Mouse (Mus musculus) large intestine, adult 2 months (tissue): ENCODE measurements around the gene Sema5a. TPM values are rescaled to one million over a fixed set of nuclear protein-coding genes. Genes with fewer than 3 reads are reported as not detected.
A peak's percentile ranks its signal among the peaks of the same experiment; 100 is the strongest.
"Not testable (repeated sequence)": the region's sequence is repeated elsewhere in the genome, so short reads cannot be mapped to it uniquely, and the experiment has no call there.

ENCODE experiments used
- DNase-seq: peaks from one replicate; pipeline ENCODE4 v3.0.0-alpha.2; 2012; ENCODE audit warnings: low read depth, low spot score
- WGBS: fragments of 180-500 bp; shearing (Covaris S2); methylation state at CpG from one replicate; pipeline ENCODE4 v1.1.7; 2018; 5-methylcytosine and 5-hydroxymethylcytosine counted together
- polyA plus RNA-seq: library from polyadenylated mRNA; depleted of rRNA; stranded (reverse); fragments of >200 nt; gene quantifications from 2 replicates; pipeline ENCODE4 v1.2.3, GENCODE M21; 2012; rRNA removed

The Sema5a gene
- polyA plus RNA-seq = 3.9 and 10.2 TPM in 2 replicates

DNA sequence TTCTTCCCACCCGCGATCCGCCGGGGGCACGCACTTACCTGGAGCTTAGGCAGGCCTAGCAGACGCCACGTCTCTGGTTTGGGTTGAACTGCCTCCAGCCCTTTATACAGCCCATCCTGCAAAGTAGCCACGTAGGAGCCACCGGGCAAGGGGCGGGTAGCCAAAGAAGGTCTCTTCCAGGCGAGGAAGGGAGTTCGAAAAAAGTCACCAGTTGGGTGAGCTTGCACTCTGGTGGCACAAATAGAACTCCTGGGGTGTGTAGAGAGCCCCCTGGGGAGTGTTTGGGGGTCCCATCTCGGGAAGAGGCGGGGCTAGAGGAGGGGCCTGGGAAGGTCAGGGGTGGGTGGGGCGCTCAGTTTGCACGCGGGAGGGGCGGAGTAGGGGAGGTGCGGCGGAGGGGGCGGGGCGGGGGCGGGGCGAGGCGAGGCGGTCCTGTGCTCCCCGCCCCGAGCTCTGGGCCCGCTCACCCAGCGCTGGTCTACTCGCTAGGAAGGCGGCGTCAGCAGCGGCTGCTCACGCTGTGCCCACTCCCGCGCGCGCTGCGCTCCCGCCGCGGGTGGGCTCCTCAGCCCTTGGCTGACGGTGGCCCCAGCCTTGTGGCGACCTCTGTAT lies at the start of gene Sema5a:
TSS of gene Sema5a (plus strand) at position 467 of the 612 bp plus-strand sequence.
- under 1% methylated on average over 35 of the region's 45 CpGs for WGBS
- peak; percentile 62 for DNase-seq

DNA sequence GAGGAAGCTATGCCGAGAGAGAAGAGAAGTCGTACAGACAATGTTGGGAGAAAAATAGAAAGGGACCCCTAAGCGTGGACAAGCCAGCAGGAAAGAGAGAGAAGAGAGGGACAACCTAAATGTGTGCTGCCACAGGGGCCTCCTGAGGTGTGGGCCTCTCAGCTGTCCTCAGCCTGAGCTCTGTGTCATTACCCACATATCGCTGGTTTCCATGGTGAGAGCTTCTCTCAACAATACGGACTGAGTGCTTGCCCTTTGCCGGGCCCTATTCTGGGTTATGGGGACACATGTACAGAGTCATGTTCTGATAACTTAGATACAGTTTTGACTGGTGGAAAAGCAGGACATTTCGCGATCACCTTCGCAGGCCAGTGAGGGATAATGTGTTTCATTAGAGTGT lies 46.5 kb upstream of the Sema5a start:
- DNase-seq = no peak
- 93% methylated on average over 9 of the region's 9 CpGs for WGBS

DNA sequence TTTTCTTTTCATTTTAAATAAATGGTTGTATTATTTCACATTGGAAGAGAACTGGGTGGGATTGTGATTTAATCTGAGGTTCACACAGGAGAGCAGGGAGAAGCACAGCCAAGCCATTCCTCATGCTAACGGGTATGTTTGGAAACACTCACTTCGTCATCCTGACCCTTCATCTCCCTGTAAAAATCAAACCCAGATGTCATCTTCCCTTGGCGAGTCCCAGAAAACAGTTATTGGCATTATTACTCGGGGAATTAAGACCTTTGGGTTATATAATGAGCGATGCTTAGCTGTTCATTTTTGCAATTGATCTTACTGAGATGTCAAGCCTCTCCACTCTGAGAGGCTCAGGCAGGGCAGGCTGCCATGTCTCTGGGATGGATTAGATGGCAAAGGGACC lies 46.0 kb upstream of the Sema5a start:
- DNase-seq = no peak
- WGBS = 89% methylated on average over 5 of the region's 5 CpGs

DNA sequence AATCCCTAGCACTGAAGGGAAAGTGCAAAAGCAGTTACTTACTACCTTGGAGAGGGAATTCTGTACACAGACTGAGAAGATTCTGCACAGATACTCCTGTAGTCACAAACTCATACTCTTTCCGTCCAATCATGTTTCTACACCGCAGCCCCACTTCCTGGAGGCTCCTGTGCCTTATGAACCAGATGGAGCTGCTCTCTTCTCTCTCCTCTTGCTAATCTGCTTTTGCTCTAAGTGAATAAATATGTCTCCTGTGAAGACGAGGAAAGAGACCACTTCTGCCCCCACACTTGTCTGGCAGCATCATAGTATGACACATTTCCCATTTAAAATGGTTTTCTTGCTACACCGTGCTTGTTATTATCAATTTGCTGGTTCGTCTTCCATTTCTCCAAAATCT lies 41.4 kb upstream of the Sema5a start:
- 94% methylated on average over 5 of the region's 5 CpGs for WGBS
- no peak for DNase-seq

DNA sequence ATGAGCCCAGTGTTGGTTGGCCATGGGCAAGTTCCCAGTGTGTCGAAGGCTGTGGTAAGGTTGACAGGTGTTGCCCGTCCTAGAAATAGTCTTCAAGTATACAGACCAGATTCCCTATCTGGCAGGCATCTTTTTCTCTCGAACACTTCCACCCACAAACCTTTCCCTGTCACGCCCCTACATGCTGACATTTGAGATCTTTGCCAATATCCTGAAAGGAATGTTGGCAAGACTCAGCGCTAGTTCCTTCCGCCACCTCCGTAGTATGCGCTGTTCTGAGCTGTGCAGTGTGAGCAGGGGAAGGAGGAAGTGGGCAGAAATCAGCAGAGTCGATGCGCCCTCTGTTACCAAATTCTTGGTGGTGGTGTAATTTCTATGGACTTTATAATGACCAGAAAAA lies 39.7 kb upstream of the Sema5a start:
- WGBS = 85% methylated on average over 10 of the region's 10 CpGs
- DNase-seq = no peak

DNA sequence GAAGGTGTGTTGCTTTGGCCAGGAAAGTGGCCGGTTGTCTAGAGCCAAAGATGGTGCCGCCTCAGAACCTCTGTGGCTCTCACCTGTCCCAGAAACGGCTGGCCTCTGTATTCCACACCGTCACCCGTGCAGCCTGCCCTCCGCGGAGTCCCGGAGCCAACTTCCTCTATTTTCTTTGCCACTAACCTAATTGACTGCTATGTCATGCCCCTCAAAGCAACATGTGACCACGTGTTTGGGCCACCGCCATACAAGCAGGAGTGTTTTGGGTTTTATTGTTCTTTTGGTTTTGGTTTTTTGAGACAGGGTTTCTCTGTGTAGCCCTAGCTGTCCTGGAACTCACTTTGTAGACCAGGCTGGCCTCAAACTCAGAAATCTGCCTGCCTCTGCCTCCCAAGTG lies 29.9 kb upstream of the Sema5a start:
- WGBS = 92% methylated on average over 10 of the region's 10 CpGs
- not testable (repeated sequence) for DNase-seq

DNA sequence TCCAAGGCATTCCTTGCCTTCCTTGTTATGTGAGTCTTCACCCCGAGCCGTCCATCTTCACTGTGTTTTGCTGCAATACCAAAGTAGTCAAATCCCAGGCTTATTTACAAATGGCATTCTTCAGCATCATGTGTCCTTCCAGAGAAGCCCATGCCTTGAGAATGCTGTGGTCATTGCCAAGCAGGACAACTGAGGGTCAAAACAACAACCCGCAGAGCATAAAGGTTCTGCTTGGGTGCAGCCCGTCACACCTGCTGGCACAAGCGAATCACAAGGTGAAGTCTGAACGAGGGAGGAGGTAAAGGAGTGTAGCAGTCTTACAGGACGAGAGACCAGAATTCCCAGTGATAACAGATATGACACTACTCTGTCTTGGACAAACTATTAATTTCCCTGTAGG lies 21.6 kb upstream of the Sema5a start:
- no peak for DNase-seq
- 83% methylated on average over 7 of the region's 7 CpGs for WGBS

DNA sequence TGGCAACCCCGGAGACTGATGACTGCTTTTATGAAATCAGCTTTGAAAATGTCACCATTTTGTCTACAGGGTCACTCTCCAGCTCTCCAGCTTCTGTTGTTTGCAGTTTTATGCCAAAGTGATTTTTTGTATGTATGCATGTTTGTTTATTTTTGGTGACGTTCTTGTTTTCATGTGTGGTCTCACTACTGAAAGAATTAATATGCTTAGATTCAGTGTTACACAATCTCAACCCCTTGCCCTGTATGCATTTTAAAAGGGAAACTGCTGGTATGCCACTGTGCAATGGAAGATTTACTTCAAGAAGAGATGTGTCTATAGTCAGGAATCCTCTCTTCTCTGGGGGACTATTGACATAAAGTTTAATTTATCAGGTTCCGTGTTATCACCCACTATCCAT lies 19.2 kb upstream of the Sema5a start:
- WGBS = 87% methylated on average over 3 of the region's 3 CpGs
- no peak for DNase-seq

DNA sequence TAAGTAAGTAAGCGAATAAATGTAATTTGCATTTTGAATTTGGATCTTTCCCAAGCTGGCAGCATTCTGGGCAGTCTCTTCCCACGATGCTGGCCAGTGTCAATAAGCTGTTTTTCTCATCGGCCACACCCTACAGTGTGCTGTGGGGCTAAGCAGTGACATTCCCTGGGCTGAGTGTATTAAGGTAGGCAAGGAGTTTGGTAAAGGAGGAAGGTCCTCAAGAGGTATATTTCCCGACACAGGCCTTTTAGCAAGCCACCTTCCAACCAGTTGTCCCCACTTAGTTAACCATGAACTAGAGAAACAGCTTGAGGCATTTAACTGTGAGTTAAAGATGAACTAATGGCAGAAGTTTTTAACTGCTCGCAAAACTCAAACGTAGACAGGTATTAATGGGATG lies 18.2 kb upstream of the Sema5a start:
- DNase-seq = no peak
- WGBS = 31% methylated on average over 6 of the region's 6 CpGs

DNA sequence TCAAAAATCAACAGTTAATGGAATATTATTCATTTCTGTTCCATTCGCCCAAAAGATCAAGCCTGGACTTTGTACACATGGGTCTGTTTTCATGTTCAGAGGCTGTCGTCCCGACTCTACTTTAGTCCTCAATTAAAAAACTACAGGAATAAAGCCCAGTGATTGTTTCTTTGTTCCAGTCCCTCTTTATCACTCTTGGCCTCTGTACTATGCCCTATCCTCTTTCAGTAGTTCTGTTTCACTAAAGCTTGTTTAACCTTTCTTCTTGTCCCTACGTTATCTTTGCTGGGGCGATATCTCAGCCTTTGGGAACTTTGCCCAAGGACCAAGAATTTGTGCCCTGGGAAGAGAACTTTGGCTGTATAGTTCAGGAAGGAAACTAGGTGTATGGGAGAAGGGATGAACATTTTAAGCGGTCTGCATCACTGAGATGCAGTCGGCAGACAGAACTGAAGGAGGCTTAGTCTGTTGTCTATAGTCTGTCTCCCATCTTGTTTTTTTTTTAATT lies 17.7 kb upstream of the Sema5a start:
- WGBS = 39% methylated on average over 7 of the region's 7 CpGs

DNA sequence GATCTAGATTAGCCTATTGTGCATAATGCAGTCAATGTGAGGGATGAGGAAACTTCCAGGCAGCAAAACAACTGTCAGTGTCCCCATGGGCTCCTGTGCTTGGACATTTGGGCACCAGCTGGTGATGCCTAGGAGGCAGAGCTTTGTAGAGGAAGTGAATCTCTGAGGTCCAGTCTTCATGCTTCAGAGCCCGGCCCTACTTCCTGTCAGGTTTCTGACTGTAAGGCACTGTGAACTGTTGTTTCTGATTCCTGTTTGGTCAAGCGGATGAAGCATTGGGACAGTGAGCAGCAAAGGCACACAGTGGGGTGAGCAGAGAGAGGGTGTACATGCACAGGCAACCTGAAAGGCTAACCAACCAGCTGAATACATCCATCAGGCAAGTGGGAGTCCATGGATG lies 14.5 kb upstream of the Sema5a start:
- DNase-seq = no peak
- WGBS = 86% methylated on average over 2 of the region's 2 CpGs

More for the DNA sequence above, 17.7 kb upstream of the Sema5a start:
- DNase-seq = no peak

DNA sequence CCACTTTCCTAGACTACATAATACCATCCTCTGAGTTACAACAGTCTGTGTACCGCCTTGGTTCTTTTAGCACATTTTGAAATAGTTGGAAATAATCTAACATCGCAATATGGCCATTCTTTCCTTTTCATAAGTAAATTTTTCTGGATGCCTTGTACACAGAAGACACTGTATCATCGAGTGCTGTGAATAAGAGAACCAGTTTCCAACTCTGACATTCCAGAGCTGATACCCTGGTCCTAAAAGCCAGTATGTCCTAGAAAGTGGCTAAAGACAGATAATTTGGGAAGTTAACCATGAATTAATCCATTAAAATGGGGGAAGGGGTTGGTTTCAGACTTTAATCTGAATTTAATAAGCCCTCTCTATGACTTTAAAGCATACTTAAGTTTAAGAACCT lies 12.4 kb upstream of the Sema5a start:
- WGBS = 78% methylated on average over 3 of the region's 3 CpGs
- DNase-seq = no peak

DNA sequence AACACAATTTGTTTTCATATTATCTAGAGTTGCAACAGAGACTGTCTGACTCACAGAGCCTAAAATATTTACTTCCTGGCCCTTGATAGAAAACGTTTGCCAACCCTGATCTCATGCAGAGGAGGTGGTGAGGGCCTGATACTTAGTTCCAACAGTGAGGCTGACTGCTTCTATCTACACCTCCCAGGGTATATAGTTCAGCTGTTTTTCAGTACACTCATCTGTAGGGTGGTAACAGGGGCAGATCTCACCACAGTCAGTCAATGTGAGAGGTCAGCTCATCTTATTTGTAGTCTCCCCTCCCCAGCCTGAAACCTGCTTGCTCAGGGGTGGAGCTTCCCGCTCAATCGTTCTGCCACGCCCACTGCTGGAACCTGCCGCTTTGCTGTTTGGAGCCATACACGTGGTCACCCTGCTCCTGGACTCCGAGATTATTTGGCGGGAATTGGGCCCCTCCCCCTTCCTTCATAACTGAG lies 11.9 kb upstream of the Sema5a start:
- DNase-seq = not testable (repeated sequence)
- WGBS = 6% methylated on average over 8 of the region's 8 CpGs

DNA sequence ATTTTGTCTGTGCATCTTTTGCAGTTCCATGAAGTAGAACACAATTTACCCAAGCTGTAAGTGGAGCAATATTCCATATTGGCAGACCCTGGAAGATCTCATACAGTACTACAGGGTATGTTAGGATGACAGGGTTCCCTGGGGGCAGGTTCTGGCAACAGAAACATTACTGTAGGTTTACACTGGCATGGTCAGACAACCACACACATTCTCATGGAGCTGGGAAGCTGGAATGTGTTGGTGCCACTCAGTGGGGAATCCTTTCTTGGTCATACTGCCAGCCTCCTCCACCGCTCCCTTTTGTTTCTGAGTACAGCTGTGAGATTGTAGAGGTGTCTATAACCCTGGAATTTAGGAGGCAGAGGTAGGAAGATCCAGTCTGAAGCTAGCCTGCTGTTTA lies 11.2 kb upstream of the Sema5a start:
- DNase-seq = no peak
- 100% methylated on average over 1 of the region's 1 CpGs for WGBS

DNA sequence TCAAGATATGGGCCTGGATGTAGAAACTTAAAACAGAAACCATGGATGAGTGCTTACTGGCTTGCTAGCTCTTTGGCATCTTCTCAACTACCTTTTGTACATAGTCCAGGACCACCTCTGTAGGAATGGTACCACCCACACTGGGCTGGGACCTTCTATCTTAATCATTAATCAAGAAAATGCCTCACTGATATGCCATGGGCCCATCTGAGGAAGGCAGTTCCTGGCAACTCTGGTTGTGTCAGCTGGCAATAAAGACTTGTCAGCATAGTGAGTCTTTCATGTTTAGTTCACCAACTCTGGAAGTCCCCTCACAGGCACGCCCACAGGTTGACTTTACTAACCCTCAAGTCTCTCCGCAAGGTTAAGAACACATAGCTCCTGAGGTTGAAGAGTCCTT lies 5.5 kb upstream of the Sema5a start:
- DNase-seq = no peak
- 73% methylated on average over 2 of the region's 2 CpGs for WGBS

DNA sequence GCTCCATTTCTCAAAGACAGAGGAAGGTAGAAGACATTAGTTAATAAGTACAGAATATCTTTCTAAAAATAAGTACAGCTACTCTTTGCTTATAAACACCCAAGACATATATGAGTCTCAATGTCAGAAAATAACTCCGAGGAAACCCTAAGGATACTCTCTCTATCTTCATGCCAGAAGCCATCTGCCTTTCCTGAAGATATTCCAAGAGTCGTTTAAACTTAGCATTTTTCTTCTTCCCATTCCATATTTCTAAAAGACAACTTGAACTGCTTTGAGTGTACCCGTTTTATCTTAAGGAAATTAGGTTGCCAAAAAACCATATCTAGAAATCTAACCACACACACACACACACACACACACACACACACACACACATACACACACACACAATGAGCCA lies 4.5 kb upstream of the Sema5a start:
- DNase-seq = no peak
- WGBS = 58% methylated on average over 3 of the region's 3 CpGs

DNA sequence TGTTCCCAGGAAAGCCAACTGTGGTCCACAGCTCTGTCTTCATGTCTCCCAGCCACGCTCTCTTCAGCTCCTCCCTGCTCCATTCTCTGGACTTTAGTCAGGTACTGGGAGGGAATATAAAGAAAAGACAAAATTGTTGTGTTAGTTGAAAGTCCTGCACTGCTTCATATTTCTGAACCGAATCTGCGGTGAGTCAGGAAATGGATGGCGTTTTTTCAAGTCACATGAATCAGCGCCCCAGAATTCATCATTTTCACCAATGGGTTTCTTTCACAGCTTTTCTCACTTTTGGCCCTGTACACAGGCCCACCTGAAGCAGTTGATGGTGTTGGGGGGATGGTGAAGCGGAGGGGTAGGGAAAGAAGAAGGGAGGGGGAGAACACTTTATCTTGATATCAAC lies 2.9 kb upstream of the Sema5a start:
- WGBS = 28% methylated on average over 6 of the region's 6 CpGs

DNA sequence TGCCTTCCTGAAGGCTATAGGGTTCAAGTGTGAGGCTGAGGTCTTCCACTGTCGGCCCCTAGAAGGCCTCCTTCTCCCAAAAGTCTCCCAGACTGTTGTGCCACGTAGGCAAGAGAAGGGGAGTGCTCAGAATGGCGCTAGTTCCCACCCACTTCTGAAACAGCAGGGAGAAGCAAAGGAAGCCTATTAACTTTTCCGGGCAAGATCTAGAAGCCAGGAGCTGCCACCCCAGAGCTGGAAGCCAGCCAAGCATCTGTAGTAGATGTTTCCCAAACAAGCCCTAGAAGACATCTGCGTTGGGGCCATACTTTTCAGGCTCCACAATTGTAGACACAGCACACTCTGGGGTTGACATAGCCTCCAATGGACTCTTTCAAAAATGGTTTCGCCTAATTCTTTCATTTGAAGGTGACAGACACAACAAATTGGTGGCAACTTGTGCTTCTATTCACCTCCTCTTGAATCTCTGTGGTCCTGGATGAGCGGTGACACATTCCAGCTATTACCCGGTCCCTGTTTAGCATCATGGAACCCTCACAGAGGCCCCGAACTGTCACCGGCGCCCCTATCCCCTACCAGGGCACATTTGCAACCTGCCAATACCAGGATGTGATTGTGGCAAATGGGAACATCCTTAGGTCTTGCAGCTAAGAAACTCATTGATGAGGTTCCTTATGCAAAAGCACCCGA lies 1.4 kb upstream of the Sema5a start:
- WGBS = 15% methylated on average over 12 of the region's 12 CpGs
- DNase-seq = peak; percentile 66

More for the DNA sequence above, 2.9 kb upstream of the Sema5a start:
- DNase-seq = no peak

DNA sequence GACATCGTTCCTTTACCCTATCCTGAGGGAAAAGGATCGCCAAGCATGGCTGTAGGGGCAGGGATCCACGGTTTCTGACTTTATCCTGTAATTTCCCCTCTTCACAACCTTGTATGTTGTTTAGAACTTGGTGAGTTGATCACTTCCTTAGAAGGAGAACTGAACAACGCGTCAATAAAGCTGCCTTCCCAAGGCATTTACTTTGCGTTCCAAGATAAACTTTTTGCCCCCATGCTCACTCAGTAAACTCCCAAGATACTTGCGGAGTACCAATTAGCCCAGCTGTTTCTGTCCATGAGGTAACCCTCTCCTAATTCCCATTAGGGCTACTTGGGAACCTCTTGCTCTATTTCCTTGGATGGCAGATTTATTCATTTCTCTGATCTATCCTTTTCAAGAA lies 786 bp upstream of the Sema5a start:
- DNase-seq = no peak
- WGBS = 12% methylated on average over 7 of the region's 7 CpGs

DNA sequence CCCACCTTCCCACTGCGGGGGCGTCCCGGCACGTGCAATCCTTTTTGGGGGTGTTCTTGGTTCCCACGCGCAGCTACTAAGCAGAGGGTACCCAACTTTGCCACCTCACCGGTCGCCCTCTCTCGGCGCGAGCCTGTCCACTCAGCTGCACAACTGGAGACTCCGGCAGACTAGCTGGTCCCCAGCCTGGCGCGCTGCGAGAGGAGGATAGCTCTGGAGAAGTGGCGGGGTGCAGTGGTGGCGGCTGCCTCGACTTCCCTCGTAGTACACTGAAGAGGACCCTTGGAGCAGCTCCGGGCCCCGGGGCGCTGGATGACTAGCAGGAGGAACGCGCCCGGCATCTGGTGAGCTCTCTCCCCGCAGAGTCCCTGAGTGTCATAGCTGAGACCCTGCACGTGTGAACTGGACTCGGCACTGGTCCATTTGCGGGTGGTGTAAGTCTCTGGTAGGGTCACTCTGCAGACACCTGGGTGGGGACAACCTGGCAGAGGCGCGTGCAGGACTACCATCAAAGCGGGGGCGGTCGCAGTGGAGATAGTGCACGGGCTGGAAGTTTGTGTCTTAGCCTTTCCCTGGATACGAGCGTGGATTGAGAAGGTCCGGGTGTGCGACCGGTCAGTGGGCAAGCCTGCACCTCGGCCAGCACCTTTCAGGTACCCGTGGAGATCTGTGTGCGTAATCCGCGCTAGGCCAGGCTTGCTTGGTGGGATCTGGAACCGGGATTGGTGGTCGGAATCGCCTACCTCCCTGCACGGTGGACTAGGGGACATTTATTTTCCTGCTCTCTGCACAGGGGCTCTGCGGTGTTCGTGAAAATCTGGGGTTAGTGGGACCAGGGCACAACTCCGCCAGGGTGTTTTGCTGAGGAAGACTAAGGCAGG lies 586 bp downstream of the Sema5a start:
- no peak for DNase-seq
- under 1% methylated on average over 52 of the region's 52 CpGs for WGBS
